Mouse (Mus musculus): Measurements from ENCODE around the gene Prkd3.
A peak's percentile ranks its signal among the peaks of the same experiment; 100 is the strongest.

GRCm38 (mm10) chr17:79024544-79024943, 3.9 kb upstream of the Prkd3 start:
- TF ChIP-seq CTCF (IDR thresholded peaks at IDR 0.05) (no peak), EP300 (IDR thresholded peaks at IDR 0.05) (peak; percentile 84)
